Mouse (Mus musculus): ENCODE measurements around the gene Rrp7a. TPM values are rescaled to one million over a fixed set of nuclear protein-coding genes. Genes with fewer than 3 reads are reported as not detected.

Gene Rrp7a
- polyA plus RNA-seq, 1 experiment from 2014 or later: 39.9 TPM

- ATAC-seq (ENCODE audit: low FRiP score, low TSS enrichment): peak; percentile 70
- no peaks in the 10 kb centered on the region for H3K36me3 ChIP-seq (ENCODE audit: control insufficient read depth, insufficient read depth, low read length)
- H3K4me3 ChIP-seq (ENCODE audit: low read depth, low read length): no peak overlapping the region
- TF ChIP-seq EP300 (optimal IDR thresholded peaks at IDR 0.05) (no peak), CTCF (IDR thresholded peaks at IDR 0.05; ENCODE audit: low read depth) (no peak)
- no peaks in the 10 kb centered on the region for H3K4me1 ChIP-seq (replicated peaks; ENCODE audit: control insufficient read depth, insufficient read depth)
- no peaks in the 10 kb centered on the region for H3K9me3 ChIP-seq (ENCODE audit: control insufficient read depth, low read length)
- 29% methylated on average over 3 of the region's 3 CpGs for WGBS
- H3K4me2 ChIP-seq (replicated peaks; ENCODE audit: low read depth): no peak overlapping the region
- H3K27me3 ChIP-seq (ENCODE audit: control insufficient read depth, insufficient read depth, low read length): no peaks in the 10 kb centered on the region
- H3K27ac ChIP-seq (replicated peaks): peak overlapping the region; percentile 49; the same call in 1 of the 2 replicates
- peak; percentile 68 for DNase-seq (ENCODE audit: low spot score)
- H3K9ac ChIP-seq (ENCODE audit: low read length): no peak overlapping the region
Measured at GRCm38 (mm10) chr15:83090874-83091273, 31.7 kb downstream of the Rrp7a start.

GRCm38 (mm10) chr15:83089429-83089605 is 33.3 kb downstream of the Rrp7a start, which contains the start of gene Serhl:
Serhl (plus strand) TSS chr15:83089506.
- Histone ChIP-seq H3K36me3 (ENCODE audit: control insufficient read depth, insufficient read depth, low read length) (no peaks in the 10 kb centered on the region), H3K27ac (replicated peaks) (no peak within 1 kb of the TSS), H3K27me3 (ENCODE audit: control insufficient read depth, insufficient read depth, low read length) (no peaks in the 10 kb centered on the region), H3K9me3 (ENCODE audit: control insufficient read depth, low read length) (no peaks in the 10 kb centered on the region), H3K4me1 (replicated peaks; ENCODE audit: control insufficient read depth, insufficient read depth) (no peaks in the 10 kb centered on the region), H3K4me2 (replicated peaks; ENCODE audit: low read depth) (no peak within 1 kb of the TSS), H3K4me3 (ENCODE audit: low read depth, low read length) (no peak within 1 kb of the TSS), H3K9ac (ENCODE audit: low read length) (no peak within 1 kb of the TSS; the same call in 1 of the 2 replicates)
- DNase-seq (ENCODE audit: low spot score): no peak
- TF ChIP-seq CTCF (IDR thresholded peaks at IDR 0.05; ENCODE audit: low read depth) (no peak), EP300 (optimal IDR thresholded peaks at IDR 0.05) (no peak)
- WGBS: 39% methylated on average over 7 of the region's 7 CpGs
- no peak for ATAC-seq (ENCODE audit: low FRiP score, low TSS enrichment)

- peak; percentile 58 for DNase-seq (ENCODE audit: low spot score)
- Histone ChIP-seq H3K9me3 (ENCODE audit: control insufficient read depth, low read length) (no peaks in the 10 kb centered on the region), H3K9ac (ENCODE audit: low read length) (no peak overlapping the region; the same call in 1 of the 2 replicates), H3K36me3 (ENCODE audit: control insufficient read depth, insufficient read depth, low read length) (no peaks in the 10 kb centered on the region), H3K27ac (replicated peaks) (no peak overlapping the region), H3K4me1 (replicated peaks; ENCODE audit: control insufficient read depth, insufficient read depth) (no peaks in the 10 kb centered on the region), H3K27me3 (ENCODE audit: control insufficient read depth, insufficient read depth, low read length) (no peaks in the 10 kb centered on the region), H3K4me2 (replicated peaks; ENCODE audit: low read depth) (no peak overlapping the region), H3K4me3 (ENCODE audit: low read depth, low read length) (no peak overlapping the region)
- TF ChIP-seq CTCF (IDR thresholded peaks at IDR 0.05; ENCODE audit: low read depth) (no peak), EP300 (optimal IDR thresholded peaks at IDR 0.05) (no peak)
- ATAC-seq (ENCODE audit: low FRiP score, low TSS enrichment): peak; percentile 68
- 21% methylated on average over 27 of the region's 27 CpGs for WGBS
Measured at GRCm38 (mm10) chr15:83088495-83089428, 33.8 kb downstream of the Rrp7a start.

GRCm38 (mm10) chr15:83086636-83087328 is 35.8 kb downstream of the Rrp7a start:
- ATAC-seq (ENCODE audit: low FRiP score, low TSS enrichment) (no peak), DNase-seq (ENCODE audit: low spot score) (no peak)
- no peak overlapping the region for H3K27ac ChIP-seq (replicated peaks)
- no peaks in the 10 kb centered on the region for H3K4me1 ChIP-seq (replicated peaks; ENCODE audit: control insufficient read depth, insufficient read depth)
- TF ChIP-seq EP300 (optimal IDR thresholded peaks at IDR 0.05) (no peak), CTCF (IDR thresholded peaks at IDR 0.05; ENCODE audit: low read depth) (no peak)
- no peak overlapping the region for H3K9ac ChIP-seq (ENCODE audit: low read length)
- H3K36me3 ChIP-seq (ENCODE audit: control insufficient read depth, insufficient read depth, low read length): no peaks in the 10 kb centered on the region
- no peaks in the 10 kb centered on the region for H3K27me3 ChIP-seq (ENCODE audit: control insufficient read depth, insufficient read depth, low read length)
- no peak overlapping the region for H3K4me3 ChIP-seq (ENCODE audit: low read depth, low read length)
- no peaks in the 10 kb centered on the region for H3K9me3 ChIP-seq (ENCODE audit: control insufficient read depth, low read length)
- H3K4me2 ChIP-seq (replicated peaks; ENCODE audit: low read depth): no peak overlapping the region
- 82% methylated on average over 13 of the region's 13 CpGs for WGBS

- H3K9ac ChIP-seq (ENCODE audit: low read length): no peak overlapping the region
- peak; percentile 81 for TF ChIP-seq CTCF (IDR thresholded peaks at IDR 0.05; ENCODE audit: low read depth)
- TF ChIP-seq EP300 (optimal IDR thresholded peaks at IDR 0.05): no peak
- no peak overlapping the region for H3K27ac ChIP-seq (replicated peaks)
- no peaks in the 10 kb centered on the region for H3K36me3 ChIP-seq (ENCODE audit: control insufficient read depth, insufficient read depth, low read length)
- no peak for ATAC-seq (ENCODE audit: low FRiP score, low TSS enrichment)
- H3K4me1 ChIP-seq (replicated peaks; ENCODE audit: control insufficient read depth, insufficient read depth): no peaks in the 10 kb centered on the region
- DNase-seq (ENCODE audit: low spot score): peak; percentile 79
- H3K4me3 ChIP-seq (ENCODE audit: low read depth, low read length): no peak overlapping the region
- WGBS: 41% methylated on average over 6 of the region's 7 CpGs
- H3K4me2 ChIP-seq (replicated peaks; ENCODE audit: low read depth): no peak overlapping the region
- no peaks in the 10 kb centered on the region for H3K9me3 ChIP-seq (ENCODE audit: control insufficient read depth, low read length)
- no peaks in the 10 kb centered on the region for H3K27me3 ChIP-seq (ENCODE audit: control insufficient read depth, insufficient read depth, low read length)
Measured at GRCm38 (mm10) chr15:83085901-83086300, 36.7 kb downstream of the Rrp7a start.

Data from stomach, postnatal 0 days (tissue).